In the genomic region with DNA sequence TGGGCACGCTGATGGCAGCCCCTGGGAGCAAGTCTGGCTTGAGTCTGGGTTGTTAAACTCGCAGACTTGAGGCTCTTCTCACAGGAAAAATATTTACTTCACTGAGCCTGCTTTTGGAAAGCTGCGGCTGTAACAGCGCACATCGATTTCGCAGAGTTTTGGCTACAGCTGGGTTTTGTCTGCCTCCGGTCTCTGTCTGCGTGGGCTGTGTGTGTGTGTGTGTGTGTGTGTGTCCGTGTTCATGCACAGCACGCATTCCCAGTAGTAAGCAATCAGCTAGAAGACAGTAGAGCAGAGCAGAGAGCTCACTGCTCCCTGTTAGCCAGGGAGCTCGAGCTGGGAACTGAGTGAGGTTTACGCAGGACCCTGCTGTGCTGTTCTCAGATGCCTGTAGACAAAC, we compare ENCODE assay signal across 8 mouse cellular contexts. TPM values are rescaled to one million over a fixed set of nuclear protein-coding genes. Genes with fewer than 3 reads are reported as not detected.
A peak's percentile ranks its signal among the peaks of the same experiment; 100 is the strongest.
DNase-seq lines count a peak whose midpoint lies in the region; ATAC-seq and TF ChIP-seq lines count a peak whose summit lies in the region.

No protein-coding gene starts in this region.

- intact Hi-C loops in gastrocnemius, postnatal 14 days (cut with DNase I; ENCODE audit: low total_unique reads): no loop called here

- H3K4me1 ChIP-seq in embryonic facial prominence, embryonic 12.5 days: 0 out of 2 replicates have a peak, but pooled peaks cover 3% of the 10 kb centered on the region
- no peaks in the 10 kb centered on the region for H3K4me1 ChIP-seq in embryonic facial prominence, embryonic 10.5 days
- no peaks in the 10 kb centered on the region for H3K4me1 ChIP-seq in thymus, adult 2 months (replicated peaks; ENCODE audit: control insufficient read depth, insufficient read depth, low read length)

- H3K27ac ChIP-seq in embryonic facial prominence, embryonic 12.5 days: peak overlapping the region; percentile 37; the same call in 1 of the 2 replicates
- no peak overlapping the region for H3K27ac ChIP-seq in embryonic facial prominence, embryonic 10.5 days (replicated peaks)
- H3K27ac ChIP-seq in thymus, adult 2 months (ENCODE audit: control insufficient read depth, insufficient read depth, low read length): no peak overlapping the region

- WGBS in embryonic facial prominence, embryonic 12.5 days: 56% methylated on average over 12 of the region's 12 CpGs
- 69% methylated on average over 12 of the region's 12 CpGs for WGBS in embryonic facial prominence, embryonic 10.5 days
- WGBS in thymus, adult 2 months: 90% methylated on average over 12 of the region's 12 CpGs

- no peak overlapping the region for H3K9ac ChIP-seq in embryonic facial prominence, embryonic 12.5 days

- TF ChIP-seq POLR2A in thymus, adult 2 months (IDR thresholded peaks at IDR 0.05; ENCODE audit: control insufficient read depth, extremely low read depth, insufficient read depth, low read length, poor library complexity): no peak

- H3K4me3 ChIP-seq in embryonic facial prominence, embryonic 12.5 days: no peak overlapping the region
- no peak overlapping the region for H3K4me3 ChIP-seq in embryonic facial prominence, embryonic 10.5 days
- H3K4me3 ChIP-seq in thymus, adult 2 months (ENCODE audit: control insufficient read depth, insufficient read depth, low read length): no peak overlapping the region

- no peaks in the 10 kb centered on the region for H3K27me3 ChIP-seq in embryonic facial prominence, embryonic 12.5 days
- H3K27me3 ChIP-seq in embryonic facial prominence, embryonic 10.5 days (replicated peaks; ENCODE audit: low read depth, poor library complexity, severe bottlenecking): no peaks in the 10 kb centered on the region
- no peaks in the 10 kb centered on the region for H3K27me3 ChIP-seq in thymus, adult 2 months (ENCODE audit: control insufficient read depth, insufficient read depth, low read length)

- H3K9me3 ChIP-seq in embryonic facial prominence, embryonic 12.5 days: peaks cover 5% of the 10 kb centered on the region; the same call in 1 of the 2 replicates
- H3K9me3 ChIP-seq in embryonic facial prominence, embryonic 10.5 days: peaks cover 8% of the 10 kb centered on the region; the same call in 1 of the 2 replicates

- no peaks in the 10 kb centered on the region for H3K36me3 ChIP-seq in embryonic facial prominence, embryonic 12.5 days
- H3K36me3 ChIP-seq in embryonic facial prominence, embryonic 10.5 days (replicated peaks): no peaks in the 10 kb centered on the region
- no peaks in the 10 kb centered on the region for H3K36me3 ChIP-seq in thymus, adult 2 months (ENCODE audit: control insufficient read depth, insufficient read depth, low read length)

- no peak for DNase-seq in embryonic facial prominence, embryonic 10.5 days (ENCODE audit: low spot score)
- DNase-seq in gastrocnemius, postnatal 14 days: peak; percentile 71
- DNase-seq in kidney, postnatal 4 days: peak; percentile 85 to 89
- DNase-seq in lung, postnatal 25 days (ENCODE audit: low spot score): peak; percentile 66
- no peak for DNase-seq in spleen, postnatal 4 days (ENCODE audit: low spot score in 2 of 2)
- no peak for DNase-seq in yolk sac, embryonic 10.5 days (ENCODE audit: low spot score)
- no peak for DNase-seq in thymus, adult 2 months

- TF ChIP-seq CTCF in thymus, adult 2 months (IDR thresholded peaks at IDR 0.05; ENCODE audit: borderline replicate concordance, control insufficient read depth, extremely low read depth, insufficient read depth, low read length, poor library complexity): no peak

- ATAC-seq in embryonic facial prominence, embryonic 12.5 days (ENCODE audit: insufficient number of reproducible peaks, insufficient read depth, low FRiP score, low TSS enrichment): no peak

- no peak overlapping the region for H3K4me2 ChIP-seq in embryonic facial prominence, embryonic 12.5 days (replicated peaks)

RNA-seq across cellular contexts. Expression of a gene that starts 14.8 kb away (rescaled TPM):
- 2.0 and 3.6 TPM in 2 replicates for polyA plus RNA-seq in embryonic facial prominence, embryonic 12.5 days (2016; fragmentation: Nextera tagmentation; extraction: Ambion mirVana)
- polyA plus RNA-seq in embryonic facial prominence, embryonic 10.5 days (2016; fragmentation: Nextera tagmentation; extraction: Ambion mirVana): 0.47 and 0.95 TPM in 2 replicates
- total RNA-seq in gastrocnemius, postnatal 14 days (2021): 1 to 10 TPM; 1.6 to 1.7 TPM
- polyA plus RNA-seq in thymus, adult 2 months (2012; rRNA removed): 1.4 and 1.5 TPM in 2 replicates

RNA-seq across cellular contexts. Expression of a gene that starts 55.6 kb away (rescaled TPM):
- 6.0 and 6.6 TPM in 2 replicates for polyA plus RNA-seq in embryonic facial prominence, embryonic 12.5 days (2016; fragmentation: Nextera tagmentation; extraction: Ambion mirVana)
- polyA plus RNA-seq in embryonic facial prominence, embryonic 10.5 days (2016; fragmentation: Nextera tagmentation; extraction: Ambion mirVana): 7.3 and 7.4 TPM in 2 replicates
- 1 to 10 TPM in 1 of 2 experiments, under 1 TPM in 1; 0.74 to 1.4 TPM for total RNA-seq in gastrocnemius, postnatal 14 days (2021)
- 3.4 and 4.2 TPM in 2 replicates for polyA plus RNA-seq in thymus, adult 2 months (2012; rRNA removed)

Comparison
In these comparisons a context has a peak if more than half of its experiments do, and no peak if none do; other contexts are left out.
1. DNase-seq: peak in gastrocnemius, postnatal 14 days (single experiment), kidney, postnatal 4 days (2 of 2) and lung, postnatal 25 days (single experiment); none in embryonic facial prominence, embryonic 10.5 days (single experiment), spleen, postnatal 4 days (0 of 2), yolk sac, embryonic 10.5 days (single experiment) and thymus, adult 2 months (single experiment).